Mouse (Mus musculus) cerebellum, adult 2 months (tissue): ENCODE measurements around the gene Fcor. TPM values are rescaled to one million over a fixed set of nuclear protein-coding genes. Genes with fewer than 3 reads are reported as not detected.

Experiments
- DNase-seq, 2 experiments: peaks; one replicate each; pipeline ENCODE4 v3.0.0; 2021
- H3K27ac ChIP-seq: fragments of 200-500 bp; 2 replicates; pipeline ENCODE4 v1.5.1; 2012; ENCODE audit warnings: low read length, control low read depth, inconsistent platforms; ENCODE audit not compliant: insufficient read depth
- H3K27me3 ChIP-seq: fragments of 200-500 bp; 2 replicates; pipeline ENCODE4 v1.6.1; 2012; ENCODE audit warnings: inconsistent platforms, mild to moderate bottlenecking, low read length, moderate library complexity; ENCODE audit not compliant: control insufficient read depth, insufficient read depth
- H3K4me1 ChIP-seq: fragments of 200-500 bp; 2 replicates; pipeline ENCODE4 v1.6.1; 2011; ENCODE audit warnings: low read length; ENCODE audit not compliant: control insufficient read depth, insufficient read depth
- H3K4me3 ChIP-seq: fragments of 200-500 bp; replicated peaks from 2 replicates; pipeline ENCODE3; 2011; ENCODE audit warnings: mild to moderate bottlenecking, low read depth, low read length, control low read depth; ENCODE audit not compliant: insufficient read depth
- CTCF ChIP-seq: fragments of 200-500 bp; IDR thresholded peaks from 2 replicates; pipeline ENCODE4 v1.5.1; 2011; ENCODE audit warnings: low read depth, mild to moderate bottlenecking, control low read depth, low read length, moderate library complexity, borderline replicate concordance; ENCODE audit not compliant: insufficient read depth
- POLR2A ChIP-seq: fragments of 200-500 bp; IDR thresholded peaks from 2 replicates; pipeline ENCODE4 v1.6.1; 2011; ENCODE audit warnings: low read length, control low read depth, borderline replicate concordance; ENCODE audit not compliant: insufficient read depth
- whole genome bisulfite sequencing: fragments of 180-500 bp; shearing (Covaris S2); methylation state at CpG from one replicate; pipeline ENCODE4 v1.1.7; 2018; 5-methylcytosine and 5-hydroxymethylcytosine counted together
- polyA plus RNA-seq: library from polyadenylated mRNA; depleted of rRNA; stranded (reverse); fragments of >200 nt; gene quantifications from 2 replicates; pipeline ENCODE4 v1.2.3, GENCODE M21; 2012; rRNA removed

The Fcor gene
- polyA plus RNA-seq, 1 experiment = 40.0 TPM

DNA sequence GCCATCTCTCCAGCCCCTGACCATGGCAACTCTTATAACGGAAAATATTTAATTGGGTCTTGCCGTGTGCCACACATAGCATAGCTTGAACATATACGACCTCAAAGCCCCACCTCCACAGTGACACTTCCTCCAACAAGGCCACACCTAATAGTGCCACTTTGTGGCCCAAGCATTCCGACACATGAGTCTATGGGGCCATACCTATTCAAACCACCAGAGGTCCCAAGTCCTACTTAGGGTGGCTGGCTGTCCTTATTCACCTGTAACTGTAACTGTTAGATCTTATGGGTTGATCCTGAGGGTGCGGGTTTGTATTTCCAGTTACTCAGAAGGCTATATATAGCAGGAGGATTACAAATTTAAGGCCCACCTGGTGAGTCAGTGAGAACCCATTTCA, 44.1 kb downstream of the Fcor start:
- Histone ChIP-seq H3K4me1 (0 out of 2 replicates have a peak, but pooled peaks cover 3% of the 10 kb centered on the region), H3K27me3 (no peaks in the 10 kb centered on the region), H3K27ac (no peak overlapping the region), H3K4me3 (no peak overlapping the region)
- TF ChIP-seq POLR2A = no peak
- peak; percentile 56 for TF ChIP-seq CTCF
- DNase-seq = peak in 1 of 2 experiments; percentile 42
- 20% methylated on average over 5 of the region's 5 CpGs for WGBS

DNA sequence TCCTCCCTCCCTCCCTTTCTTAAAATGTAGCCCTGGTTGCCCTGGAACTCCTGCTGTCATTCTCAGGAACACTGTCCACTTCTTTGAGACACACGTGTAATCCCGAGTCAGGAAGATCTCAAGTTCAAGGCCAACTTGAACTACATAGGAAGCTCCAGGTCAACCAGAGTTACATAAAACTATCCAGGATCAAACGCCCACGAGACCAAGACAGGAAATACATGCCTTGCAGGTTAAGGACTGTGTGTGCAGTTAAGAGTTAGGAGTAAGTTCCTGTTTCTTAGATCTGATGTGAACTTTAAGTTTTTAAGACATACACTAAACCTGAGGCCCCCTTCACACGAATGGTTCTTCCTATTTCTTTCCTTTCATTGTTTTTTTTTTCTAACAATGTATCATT, 45.2 kb downstream of the Fcor start:
- H3K4me3 ChIP-seq = no peak overlapping the region
- no peaks in the 10 kb centered on the region for H3K27me3 ChIP-seq
- TF ChIP-seq CTCF = no peak
- peaks cover 3% of the 10 kb centered on the region; the same call in 1 of the 2 replicates for H3K4me1 ChIP-seq
- WGBS = 57% methylated on average over 5 of the region's 5 CpGs
- no peak for DNase-seq
- H3K27ac ChIP-seq = no peak overlapping the region

DNA sequence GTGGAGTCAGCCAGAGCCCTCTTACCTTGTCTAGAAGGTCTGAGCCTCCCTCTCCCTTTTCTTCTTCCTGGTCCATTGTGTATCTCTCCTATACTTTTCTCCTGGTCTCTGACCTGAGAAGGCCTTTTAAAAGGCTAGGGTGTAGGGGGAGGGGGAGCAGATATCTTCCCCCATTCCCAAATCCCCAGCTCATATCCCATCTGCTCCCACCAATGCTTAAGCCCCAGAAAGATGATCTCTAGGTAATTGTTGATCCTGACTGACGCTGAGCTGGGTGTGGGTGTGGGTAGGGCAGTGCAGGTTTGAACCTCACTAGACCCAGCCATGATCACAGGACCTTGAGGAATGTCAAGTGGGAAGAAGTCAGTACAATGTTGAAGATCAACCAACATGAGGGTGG, 46.7 kb downstream of the Fcor start, which contains the start of gene Pcp2:
TSS of gene Pcp2 (minus strand) at position 101 of the 400 bp plus-strand sequence.
- Histone ChIP-seq H3K27me3 (no peaks in the 10 kb centered on the region), H3K4me3 (no peak within 1 kb of the TSS), H3K4me1 (peaks cover 3% of the 10 kb centered on the region; the same call in 1 of the 2 replicates), H3K27ac (no peak within 1 kb of the TSS)
- no peak for TF ChIP-seq CTCF
- no peak for TF ChIP-seq POLR2A
- 59% methylated on average over 1 of the region's 1 CpGs for WGBS
- no peak for DNase-seq

DNA sequence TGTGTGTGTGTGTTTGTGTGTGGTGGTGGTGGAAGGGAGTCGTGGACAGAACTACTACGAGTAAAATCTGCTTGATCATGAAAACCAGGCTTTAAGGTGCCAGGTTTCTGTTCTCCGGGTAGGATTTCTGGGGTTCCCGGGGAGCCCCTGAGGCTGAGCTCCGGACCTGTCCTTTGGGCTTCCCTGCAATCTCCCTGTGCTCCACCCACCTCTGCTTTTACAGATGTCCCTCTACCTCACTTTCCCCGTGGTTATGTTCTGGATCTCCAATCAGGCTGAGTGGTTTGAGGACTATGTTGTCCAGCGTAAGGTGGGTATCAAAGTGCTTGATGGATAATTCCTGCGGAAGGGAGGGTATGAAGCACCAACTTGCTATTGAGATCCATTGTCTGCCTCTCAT, 50.0 kb downstream of the Fcor start:
- 57% methylated on average over 8 of the region's 8 CpGs for WGBS
- no peak overlapping the region for H3K27ac ChIP-seq
- peak overlapping the region; percentile 39 for H3K4me3 ChIP-seq
- TF ChIP-seq POLR2A = no peak
- TF ChIP-seq CTCF = no peak
- no peaks in the 10 kb centered on the region for H3K27me3 ChIP-seq
- H3K4me1 ChIP-seq = peaks cover 3% of the 10 kb centered on the region; the same call in 1 of the 2 replicates
- no peak for DNase-seq

DNA sequence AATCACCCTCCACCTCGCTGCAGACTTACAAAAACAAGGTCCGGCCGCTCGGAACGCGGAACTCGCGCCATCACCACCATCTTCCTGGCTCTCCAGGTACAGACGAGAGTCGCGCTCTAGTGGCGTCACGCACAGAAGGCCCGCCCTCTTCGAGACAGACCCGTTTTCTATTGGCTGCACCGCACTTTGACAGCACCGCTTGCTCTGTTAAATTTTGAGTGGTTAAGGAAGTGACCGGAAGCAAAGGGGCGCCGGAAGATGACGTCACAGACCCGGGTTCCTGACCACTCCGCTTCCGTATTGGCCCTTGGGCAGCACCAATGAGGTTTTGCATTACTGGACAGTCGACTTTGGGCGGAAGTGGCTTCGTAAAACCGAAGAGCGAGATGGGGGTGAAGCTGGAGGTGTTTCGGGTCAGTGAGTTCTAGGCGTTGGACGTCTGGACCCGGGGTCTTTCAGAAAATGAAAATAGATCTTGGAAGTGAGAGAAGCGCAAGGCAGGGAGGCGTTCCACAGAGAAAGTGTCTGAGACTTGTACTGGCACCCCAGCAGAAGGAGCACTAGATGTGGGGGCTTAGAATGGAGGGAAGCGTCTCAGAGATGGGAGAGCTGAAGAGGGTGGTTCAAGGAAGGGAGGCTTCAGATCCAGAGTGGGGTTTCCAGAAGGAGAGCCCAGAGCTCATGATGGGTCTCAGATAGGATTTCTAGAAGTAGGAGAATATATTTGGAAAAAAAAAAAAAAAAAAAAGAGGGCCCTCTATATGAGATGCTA, 50.8 kb downstream of the Fcor start, which contains the start of the genes Xab2 and Pet100:
TSS of gene Xab2 (minus strand) at position 118 of the 772 bp plus-strand sequence.
TSS of gene Pet100 (plus strand) at position 350 of the 772 bp plus-strand sequence.
- Histone ChIP-seq H3K27ac (peak within 1 kb of the TSS; percentile 43; the same call in 1 of the 2 replicates), H3K4me1 (peaks cover 3% of the 10 kb centered on the region; the same call in 1 of the 2 replicates), H3K4me3 (peak within 1 kb of the TSS; percentile 97), H3K27me3 (no peaks in the 10 kb centered on the region)
- peak; percentile 99 to 100 for DNase-seq
- under 1% methylated on average over 37 of the region's 37 CpGs for WGBS
- no peak for TF ChIP-seq CTCF
- peak; percentile 83 for TF ChIP-seq POLR2A

Other genes starting within 250 kb of the Fcor start
- gene Pex11g, start 204.7 kb downstream of the Fcor start, polyA plus RNA-seq = 1.2 and 1.5 TPM in 2 replicates
- 0.08 and 0.26 TPM in 2 replicates for gene Tex45, start 201.5 kb downstream of the Fcor start, polyA plus RNA-seq
- gene Zfp358, start 179.2 kb downstream of the Fcor start, polyA plus RNA-seq = 47.2 and 49.6 TPM in 2 replicates
- 295 and 322 TPM in 2 replicates for gene Mcoln1, start 171.9 kb downstream of the Fcor start, polyA plus RNA-seq
- 80.0 and 83.9 TPM in 2 replicates for gene Pnpla6, start 157.0 kb downstream of the Fcor start, polyA plus RNA-seq
- 0.28 and 0.30 TPM in 2 replicates for gene C330021F23Rik, start 104.4 kb downstream of the Fcor start, polyA plus RNA-seq
- gene Camsap3, start 85.1 kb downstream of the Fcor start, polyA plus RNA-seq = 31.4 and 32.1 TPM in 2 replicates
- 63.5 and 71.7 TPM in 2 replicates for gene Xab2, start 51.0 kb downstream of the Fcor start, polyA plus RNA-seq
- gene Pet100, start 50.8 kb downstream of the Fcor start, polyA plus RNA-seq = 65.3 and 65.4 TPM in 2 replicates
- 2,128 and 2,417 TPM in 2 replicates for gene Pcp2, start 46.8 kb downstream of the Fcor start, polyA plus RNA-seq
- 204 and 217 TPM in 2 replicates for gene Stxbp2, start 41.4 kb downstream of the Fcor start, polyA plus RNA-seq
- gene Retn, start 16.6 kb downstream of the Fcor start, polyA plus RNA-seq = 0.32 and 0.46 TPM in 2 replicates
- 0.51 and 0.61 TPM in 2 replicates for gene Mcemp1, start 6.6 kb downstream of the Fcor start, polyA plus RNA-seq
- gene Trappc5, start 3.9 kb upstream of the Fcor start, polyA plus RNA-seq = 50.2 and 56.0 TPM in 2 replicates
- gene Fcer2a, start 21.8 kb upstream of the Fcor start, polyA plus RNA-seq = 0.47 and 0.82 TPM in 2 replicates
- gene Clec4g, start 48.3 kb upstream of the Fcor start, polyA plus RNA-seq = not detected in 2 replicates
- gene Cd209a, start 76.6 kb upstream of the Fcor start, polyA plus RNA-seq = 0.18 TPM in 1 of 2 replicates, not detected in the other
- gene Cd209e, start 181.9 kb upstream of the Fcor start, polyA plus RNA-seq = not detected in 2 replicates
- gene Cd209d, start 206.2 kb upstream of the Fcor start, polyA plus RNA-seq = not detected in 2 replicates